Mouse (Mus musculus) ovary, postnatal 36 days (tissue): ENCODE measurements at regions not wholly inside any gene's neighbourhood (a gene's known extent, or its start where the extent isn't known, plus 50 kb on each side); places are given as distances from the start of the nearest gene placed in this dataset.
A peak's percentile ranks its signal among the peaks of the same experiment; 100 is the strongest.

Experiments
- DNase-seq: peaks from one replicate; pipeline ENCODE4 v3.0.0; 2022; ENCODE audit warnings: low spot score, mixed read lengths

DNA sequence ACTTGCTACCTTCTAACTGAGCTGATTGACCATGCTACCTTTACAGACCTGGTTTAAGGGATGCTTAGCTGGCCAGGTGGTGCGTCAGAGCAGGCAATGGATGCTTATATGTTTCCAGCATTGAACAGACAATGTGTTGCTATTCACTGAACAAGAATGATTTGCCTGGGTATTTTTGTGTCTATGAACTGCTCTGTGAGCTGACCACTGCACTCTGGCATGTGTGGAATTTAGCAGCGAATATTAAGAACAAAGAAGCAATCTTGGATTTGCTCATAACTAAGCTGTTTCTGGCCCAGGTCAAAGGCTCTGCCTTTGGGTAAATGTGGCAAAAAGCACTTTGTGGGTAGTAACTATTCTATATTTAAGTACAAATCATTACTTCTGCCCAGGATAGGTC, 58.3 kb upstream of the Ccdc39 start:
- DNase-seq, result no peak

DNA sequence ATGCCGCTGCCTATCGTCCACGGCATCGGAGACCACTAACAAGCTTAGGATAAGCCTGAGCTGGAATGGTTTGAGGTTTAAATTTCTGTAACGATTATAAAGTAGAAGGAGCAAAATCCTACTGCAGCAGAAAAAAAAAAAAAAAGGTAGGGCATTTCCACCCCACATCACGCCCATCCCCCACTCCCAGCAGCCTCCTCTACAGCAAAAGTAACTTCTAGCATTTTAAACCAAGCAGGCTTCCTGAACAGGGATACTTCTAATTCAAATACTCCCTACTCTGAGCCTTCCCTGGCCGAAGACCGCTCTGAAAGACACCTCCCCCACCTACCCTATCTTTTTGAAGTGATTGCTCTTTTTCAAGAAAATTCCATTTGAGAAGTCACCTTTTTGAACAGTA, 59.2 kb upstream of the Ccdc39 start:
- DNase-seq, result no peak

DNA sequence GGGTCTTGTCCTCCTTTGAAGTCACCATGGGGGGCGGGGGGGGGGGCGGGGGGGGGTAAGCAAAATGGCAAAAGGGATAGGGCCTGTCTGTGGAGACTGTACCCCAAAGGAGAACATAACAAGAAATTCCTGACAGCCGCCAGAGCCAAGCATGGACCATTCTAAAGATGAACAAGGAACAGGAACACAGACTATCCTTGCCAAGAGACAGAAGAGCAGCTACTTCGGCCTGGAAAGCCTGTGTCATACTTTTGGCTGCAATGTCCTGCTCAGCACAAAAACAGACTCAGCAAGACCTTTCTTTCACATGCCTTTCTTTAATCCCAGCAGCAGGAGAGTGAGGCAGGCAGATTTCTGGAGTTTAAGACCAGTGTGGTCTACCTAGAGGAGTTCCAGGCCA, 59.7 kb upstream of the Ccdc39 start:
- DNase-seq, result no peak

DNA sequence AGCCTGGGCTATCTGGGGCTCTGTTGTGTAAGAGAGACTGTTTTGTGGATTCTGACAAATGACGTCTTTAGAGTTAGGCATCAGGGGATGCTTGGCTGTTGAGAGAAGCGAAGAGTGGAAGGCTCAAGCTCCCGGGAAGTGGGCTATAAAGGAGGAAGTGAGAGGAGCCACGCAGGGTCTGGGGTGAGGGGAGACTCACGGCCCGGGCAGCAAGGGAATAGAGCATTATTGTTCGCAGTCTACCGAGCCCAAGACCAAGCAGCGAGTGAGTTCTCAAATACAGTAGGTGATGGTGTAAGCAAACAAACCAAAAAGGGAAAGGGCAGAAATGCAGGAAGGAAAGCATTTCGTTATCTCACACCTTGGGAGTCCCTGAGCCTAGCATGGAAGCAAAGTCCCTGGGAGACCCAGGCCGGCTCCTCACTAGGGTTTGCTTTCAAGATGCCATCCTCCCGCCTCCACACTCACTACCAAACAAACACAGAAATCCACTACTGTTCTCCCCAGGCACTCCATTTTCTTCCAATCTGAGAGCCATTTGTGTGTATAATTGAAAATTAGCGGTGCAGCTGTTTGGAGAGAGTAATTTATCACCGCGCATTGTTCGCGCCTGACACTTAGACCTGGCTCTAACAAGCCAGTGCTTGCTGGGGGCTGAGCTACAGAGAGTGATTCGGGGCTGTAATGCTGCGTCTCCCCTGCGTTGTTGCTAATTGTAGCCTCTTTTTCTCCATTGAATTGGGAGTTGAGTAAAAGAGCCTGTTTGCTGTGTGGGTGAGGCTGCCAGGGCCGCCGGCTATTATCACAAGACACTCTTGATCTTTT, 61.0 kb upstream of the Ccdc39 start:
- DNase-seq, result no peak

DNA sequence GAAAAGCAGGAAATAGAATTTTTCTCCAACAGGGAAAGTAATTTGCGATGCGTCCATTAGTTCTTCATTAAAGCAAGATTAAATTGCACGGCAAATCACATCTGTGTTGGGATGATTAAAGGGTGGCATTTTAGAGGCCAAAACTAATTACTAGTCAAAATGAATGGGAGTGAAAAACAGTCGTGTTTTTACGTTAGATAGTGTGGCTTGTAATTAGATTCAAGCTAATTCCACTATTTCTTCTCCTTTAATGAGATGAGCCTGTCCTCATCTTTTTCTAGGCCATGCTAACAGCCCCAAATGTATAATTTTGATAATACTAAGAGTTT, 61.5 kb upstream of the Ccdc39 start:
- no peak for DNase-seq

DNA sequence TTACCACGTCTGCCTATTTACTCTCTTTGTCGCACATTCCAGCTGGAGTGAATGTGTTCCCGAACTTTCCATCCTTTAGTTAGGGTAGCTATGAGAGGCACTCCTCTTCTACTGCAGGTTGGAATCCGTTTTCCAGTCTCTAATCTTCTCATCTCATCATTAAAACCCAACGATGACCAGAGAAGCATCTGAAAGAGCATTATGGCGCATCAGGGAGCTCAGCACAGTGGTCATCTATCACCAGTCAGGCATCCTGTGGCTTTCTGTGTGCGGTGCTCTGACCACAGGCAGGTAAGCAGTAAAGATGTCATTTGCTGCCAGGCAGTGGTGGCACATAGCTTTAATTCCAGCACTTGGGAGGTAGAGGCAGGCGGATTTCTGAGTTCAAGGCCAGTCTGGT, 63.0 kb upstream of the Ccdc39 start:
- DNase-seq, result no peak

DNA sequence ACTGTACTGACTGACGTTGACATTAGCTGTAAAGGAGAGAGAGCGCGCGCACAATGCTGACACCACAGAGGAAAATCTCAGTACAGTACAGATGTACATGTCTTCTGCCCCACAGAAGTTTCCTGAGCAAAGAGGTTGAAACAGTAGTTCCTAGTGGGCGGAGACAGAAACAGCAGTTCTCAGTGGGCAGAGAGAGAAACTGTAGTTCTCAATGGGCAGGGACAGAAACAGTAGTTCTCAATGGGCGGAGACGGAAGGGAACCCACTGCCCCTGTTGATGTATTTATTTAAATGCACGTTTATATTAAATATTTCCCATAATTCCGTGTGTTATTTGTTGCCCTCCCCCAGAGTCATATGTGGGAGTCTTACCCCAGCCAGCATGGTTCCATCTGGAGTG, 67.4 kb upstream of the Ccdc39 start:
- DNase-seq, result no peak

DNA sequence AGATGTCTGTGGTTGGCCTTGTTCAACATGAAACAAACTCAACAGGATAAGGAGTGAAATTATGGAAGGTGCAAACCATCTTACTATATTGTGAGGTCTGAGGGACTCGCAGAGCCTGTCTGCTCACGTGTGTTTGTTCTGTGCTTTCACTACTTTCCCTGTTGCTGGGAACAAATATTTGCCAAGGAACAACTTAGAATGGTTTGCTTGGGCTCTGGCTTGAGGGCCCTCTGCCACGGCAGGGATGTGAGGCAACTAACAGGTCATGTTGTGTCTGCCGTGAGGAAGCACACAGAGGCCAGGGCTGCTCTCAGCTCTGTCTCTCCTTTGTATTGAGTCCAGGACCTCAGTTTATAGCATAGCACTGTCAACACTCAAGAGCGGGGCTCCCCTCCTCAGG, 69.4 kb upstream of the Ccdc39 start:
- DNase-seq, result no peak

DNA sequence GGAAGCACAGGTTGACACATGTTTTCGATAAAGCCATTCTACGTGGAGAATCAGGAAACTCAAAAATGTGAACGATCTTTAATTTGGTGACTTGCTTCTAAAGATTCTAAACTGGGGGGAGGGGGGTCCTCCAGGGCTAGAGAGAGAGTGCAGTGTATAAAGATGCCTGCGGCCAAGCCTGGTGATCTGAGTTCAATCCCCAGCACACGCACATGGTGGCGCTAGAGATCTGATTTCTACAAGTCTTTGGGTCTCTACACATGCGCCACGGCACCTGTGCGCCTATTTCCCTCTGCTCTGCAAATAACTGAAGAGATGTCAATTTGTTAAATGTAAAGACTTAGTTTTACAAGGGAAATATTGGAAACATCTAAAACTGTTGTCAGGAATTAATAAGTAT, 70.3 kb upstream of the Ccdc39 start:
- DNase-seq, result no peak

DNA sequence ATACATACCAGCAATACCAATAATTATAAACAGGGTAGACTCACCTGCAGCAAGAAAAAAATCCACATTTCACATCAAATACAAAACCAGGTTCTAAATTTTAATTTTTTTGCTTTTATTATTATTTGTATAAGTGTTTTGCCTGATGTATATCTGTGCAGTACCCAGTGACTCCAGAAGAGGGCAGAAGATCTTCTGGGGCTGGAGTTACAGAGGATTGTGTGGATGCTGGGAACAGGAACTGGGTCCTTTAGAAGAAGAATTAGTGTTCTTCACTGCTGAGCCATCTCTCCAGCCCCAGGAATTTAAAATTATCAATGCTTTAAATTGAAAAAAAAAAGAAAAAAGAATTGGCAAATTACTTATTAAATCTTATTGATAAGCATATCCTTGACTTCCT, 71.7 kb upstream of the Ccdc39 start:
- DNase-seq, result no peak

DNA sequence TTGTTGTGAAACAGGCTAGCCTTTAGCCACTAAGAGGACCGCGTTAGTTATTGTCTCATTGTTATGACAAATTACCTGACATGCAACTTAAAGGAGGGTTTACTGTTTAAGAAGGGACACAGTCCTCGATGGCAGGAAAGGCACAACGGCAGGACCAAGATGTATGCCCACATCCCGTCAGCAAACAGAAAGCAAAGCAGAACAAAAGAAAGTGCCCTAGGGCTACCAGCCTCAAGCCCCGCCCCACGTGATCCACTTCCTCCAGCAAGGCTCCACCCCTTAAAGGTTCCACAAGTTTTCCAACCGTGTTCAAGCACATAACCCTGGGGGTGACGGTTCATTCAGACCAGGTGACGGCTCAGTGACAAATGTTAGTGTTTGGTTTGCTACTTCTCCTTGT, 72.2 kb upstream of the Ccdc39 start:
- DNase-seq, result no peak

DNA sequence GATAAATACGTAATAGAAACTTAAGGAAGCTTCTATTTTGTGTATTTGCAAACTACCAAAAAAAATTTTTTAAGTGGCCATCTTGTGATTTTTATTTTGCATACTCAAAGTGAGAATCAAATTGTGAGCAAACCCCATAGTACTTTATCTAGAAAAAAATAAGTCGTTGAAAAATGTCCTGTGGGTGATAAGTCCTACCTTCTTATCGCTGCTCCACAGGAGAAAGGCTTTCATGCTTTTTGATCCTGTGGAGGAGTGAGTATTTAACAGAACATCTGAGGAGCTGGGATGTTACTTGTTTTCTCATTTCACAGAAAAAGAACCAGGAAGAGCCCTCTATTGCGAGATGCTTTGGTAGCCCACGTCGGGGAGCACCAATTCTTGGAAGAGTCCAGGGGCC, 72.7 kb upstream of the Ccdc39 start:
- no peak for DNase-seq

DNA sequence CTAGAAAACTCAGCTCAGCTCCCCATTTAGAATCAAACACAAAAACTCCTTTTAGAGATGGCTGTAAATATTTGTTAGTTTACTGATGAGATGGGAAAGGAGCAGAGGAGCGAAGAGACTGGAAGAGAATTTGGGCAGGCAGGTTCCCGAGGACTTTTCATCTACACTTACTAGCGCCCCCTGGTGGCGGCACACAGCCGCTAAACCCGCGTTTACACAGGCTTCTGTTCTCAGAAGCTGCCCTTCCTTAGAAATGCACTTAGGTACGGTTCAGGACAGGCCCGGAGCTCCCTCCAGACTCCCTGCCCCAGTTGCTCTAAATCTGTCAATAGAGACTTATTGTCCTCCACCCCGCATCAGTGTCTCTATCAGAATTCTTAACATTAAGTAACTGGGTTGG, 74.7 kb upstream of the Ccdc39 start:
- DNase-seq, result peak; percentile 74

DNA sequence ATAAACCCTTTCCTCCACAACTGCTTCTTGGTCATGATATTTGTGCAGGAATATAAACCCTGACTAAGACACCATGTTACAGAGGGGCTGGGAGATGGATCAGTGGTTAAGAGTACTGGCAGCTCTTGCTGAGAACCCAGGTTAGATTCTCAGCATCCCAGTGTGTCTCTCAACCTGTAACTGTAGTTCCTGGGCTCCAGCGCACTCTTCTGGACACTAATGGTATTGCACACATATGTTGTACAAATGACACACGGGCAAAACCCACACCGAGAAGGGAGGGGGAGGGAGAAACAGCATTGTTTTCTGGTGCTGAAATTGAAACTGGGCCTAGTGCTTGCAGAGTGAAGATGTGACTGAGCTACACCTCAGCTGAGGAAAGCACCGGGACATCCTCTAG, 81.0 kb upstream of the Ccdc39 start:
- no peak for DNase-seq

DNA sequence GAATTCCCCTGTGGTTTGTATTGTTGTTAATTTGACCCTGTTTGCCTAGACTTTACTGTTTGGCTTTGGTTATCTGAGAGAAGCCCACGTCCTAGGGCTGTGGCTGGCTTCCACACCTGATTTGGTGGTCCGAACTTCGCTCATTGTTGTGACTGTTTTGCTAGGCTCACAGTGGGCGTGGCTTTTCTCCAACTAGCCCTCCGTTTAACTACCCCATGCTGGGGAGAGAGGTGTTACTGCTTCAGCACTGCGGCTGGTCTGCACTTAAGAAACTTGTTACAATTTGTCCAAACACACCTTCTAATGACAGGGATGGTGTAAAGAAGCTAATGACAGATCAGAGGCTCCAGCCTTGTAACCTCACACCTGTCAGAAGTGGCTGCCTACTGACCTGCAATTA, 64.7 kb upstream of the Fxr1 start:
- no peak for DNase-seq

DNA sequence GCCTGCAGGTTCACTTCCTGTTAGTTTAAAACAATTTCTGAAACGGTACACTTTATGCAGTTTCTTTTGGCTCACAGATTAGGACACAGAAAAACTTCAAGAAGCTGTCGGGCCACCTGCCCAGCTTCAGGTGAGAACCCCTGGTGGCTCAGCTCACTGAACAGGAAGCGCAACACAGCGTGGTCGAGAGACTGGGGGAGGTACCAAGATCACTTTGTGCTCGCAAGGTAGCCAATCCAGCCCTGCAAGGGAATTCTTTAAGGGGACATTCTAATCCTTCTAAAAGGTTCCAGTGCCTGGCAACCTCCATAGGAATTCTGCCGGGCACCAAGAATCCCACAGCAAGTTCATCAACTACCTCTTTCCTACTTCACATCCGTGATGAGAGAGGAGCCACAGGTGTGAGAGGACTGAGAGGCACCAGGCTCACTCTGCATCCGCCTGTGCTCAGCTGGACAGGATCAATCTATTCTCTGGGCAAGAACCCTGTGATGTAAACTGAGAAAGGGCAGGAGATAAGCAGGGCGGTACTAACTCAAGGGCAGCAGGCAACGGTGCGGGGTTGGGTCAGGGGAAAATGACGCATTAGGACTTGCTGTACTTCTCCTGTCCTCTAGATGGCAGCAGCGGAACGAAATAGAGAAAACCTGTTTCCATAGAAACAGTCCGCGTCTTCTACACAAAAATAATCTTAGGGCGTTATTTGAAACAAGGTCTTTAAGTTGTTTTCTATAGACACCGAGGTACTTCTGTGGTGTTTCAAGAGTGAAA, 63.7 kb upstream of the Fxr1 start:
- DNase-seq, result peak; percentile 55

DNA sequence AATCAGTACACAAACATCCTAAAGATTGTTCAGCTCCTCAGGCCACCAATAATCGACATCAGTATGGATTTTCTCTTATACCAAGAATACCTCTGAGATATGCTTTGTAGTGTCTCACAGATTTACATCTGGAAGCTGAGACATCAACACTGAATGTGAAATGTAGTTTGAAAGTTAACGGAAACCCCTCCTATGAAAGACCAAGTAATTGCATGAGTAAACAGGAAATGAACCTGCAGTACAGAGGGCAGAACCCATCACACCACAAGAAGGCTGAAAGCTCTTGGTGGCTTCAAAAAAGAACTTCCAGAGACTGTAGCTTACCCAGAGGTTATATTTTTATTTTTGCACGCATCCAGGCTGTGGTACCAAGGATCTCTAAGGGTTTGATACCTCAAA, 63.1 kb upstream of the Fxr1 start:
- no peak for DNase-seq

DNA sequence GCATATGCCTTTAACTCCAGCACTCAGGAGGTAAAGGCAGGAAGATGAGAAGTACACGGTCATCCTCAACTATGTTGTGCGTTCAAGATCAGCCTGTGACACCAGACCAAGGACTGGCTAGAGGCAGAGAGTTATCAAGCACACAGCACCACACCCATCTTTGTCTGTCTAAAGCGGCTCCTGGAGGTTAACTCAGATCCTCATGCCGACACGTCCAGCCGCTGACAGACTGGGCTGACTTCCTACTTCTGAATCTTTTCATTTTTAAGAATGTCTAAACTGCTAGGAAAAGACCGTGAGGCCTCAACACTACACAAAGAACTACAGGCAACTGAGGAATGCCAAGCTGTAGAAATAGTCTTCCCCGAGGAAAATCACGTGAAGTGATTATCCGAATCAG, 62.1 kb upstream of the Fxr1 start:
- no peak for DNase-seq

DNA sequence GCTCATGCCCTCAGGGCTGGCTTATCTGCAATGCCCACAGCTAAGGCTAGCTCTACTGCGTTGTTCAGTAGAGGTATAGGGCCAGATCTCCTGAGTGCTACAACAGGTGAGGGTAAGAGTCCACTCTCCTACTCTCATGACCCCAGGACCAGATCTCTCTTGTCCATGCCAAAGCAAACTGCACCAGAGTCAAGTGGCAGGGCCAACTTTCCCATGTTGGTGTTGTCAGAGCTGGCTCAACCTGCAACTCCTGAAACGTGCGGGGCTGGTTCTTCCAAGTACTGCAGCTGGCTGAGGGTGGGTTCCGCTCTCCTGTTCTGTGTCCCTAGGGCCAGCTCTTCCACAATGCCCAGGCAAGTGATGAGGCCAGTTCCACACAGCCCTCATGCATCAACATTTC, 61.5 kb upstream of the Fxr1 start:
- no peak for DNase-seq

DNA sequence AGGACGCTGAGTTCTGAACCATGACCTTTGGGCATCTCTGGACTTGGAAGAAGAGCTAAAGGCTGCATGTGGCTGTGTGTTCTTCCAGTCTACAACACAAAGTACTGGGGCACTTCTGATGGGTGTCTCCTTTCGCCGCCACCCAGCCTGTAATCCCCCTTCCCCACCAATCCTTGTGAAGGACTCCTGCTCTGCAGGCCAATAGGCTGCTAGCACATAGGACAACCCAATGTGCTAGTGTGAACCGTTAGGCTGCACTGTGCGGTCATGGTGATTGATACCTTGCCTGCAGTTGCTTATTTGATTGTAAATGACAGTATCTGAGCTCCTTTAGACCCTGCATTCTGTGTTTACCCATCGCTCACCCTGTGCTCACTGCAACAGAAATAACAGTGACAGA, 59.5 kb upstream of the Fxr1 start:
- no peak for DNase-seq

DNA sequence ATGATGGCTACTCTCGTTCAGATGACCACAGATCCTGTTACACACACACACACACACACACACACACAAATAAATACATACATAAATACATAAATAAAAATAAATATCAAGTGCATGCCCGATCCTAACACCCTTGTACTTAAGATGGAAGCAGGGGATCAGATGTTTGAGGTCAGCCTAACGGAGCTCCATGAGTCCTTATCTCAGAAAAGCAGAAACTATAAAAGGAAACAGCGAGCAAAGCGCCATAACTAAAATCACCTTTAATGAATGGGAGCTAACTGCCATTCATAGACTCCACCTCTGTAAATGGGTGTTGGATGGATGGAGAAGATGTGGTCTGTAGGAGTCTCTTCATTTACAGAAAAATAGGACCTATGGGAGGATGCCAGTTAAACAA, 56.8 kb upstream of the Fxr1 start:
- no peak for DNase-seq

DNA sequence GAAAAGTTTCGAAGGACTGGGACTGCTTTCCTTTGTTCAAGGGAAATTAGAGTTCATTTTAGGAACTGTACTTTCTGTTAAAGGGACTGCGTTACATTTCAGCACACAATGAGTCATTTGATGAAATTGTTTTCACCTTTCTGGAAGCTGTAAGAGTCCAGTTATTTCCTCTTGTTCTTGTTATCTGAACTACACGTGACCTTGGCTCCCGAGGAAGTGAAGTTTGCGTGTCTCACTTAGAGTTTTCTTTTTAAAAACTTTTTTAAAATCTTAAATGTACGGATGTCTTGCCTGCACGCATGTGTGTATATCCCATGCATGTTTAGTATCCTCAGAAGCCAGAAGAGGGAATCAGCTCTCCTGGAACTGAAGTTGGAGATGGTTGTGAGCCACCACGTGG, 52.6 kb upstream of the Fxr1 start:
- no peak for DNase-seq
